Mouse (Mus musculus) CH12.LX (cell line): ENCODE results near the gene Tmem240. TPM values are rescaled to one million over a fixed set of nuclear protein-coding genes. Genes with fewer than 3 reads are reported as not detected.

Experiments used
- DNase-seq: peaks from one replicate; pipeline ENCODE4 v3.0.0-alpha.2; 2013; ENCODE audit errors: extremely low read depth
- H3K27ac ChIP-seq: 2 replicates; pipeline ENCODE4 v1.5.1; 2012; ENCODE audit warnings: low read depth, mild to moderate bottlenecking, control low read depth, moderate library complexity; ENCODE audit not compliant: insufficient read depth
- H3K27me3 ChIP-seq: replicated peaks from 2 replicates; pipeline ENCODE3; 2012; ENCODE audit warnings: inconsistent platforms
- H3K36me3 ChIP-seq, 2 experiments: replicated peaks in 1 of 2; 2 replicates each; pipeline versions ENCODE3 to v1.6.1; 2012; ENCODE audit warnings: inconsistent platforms in 1 of 2, low read length in 1 of 2, mild to moderate bottlenecking in 1 of 2, mixed read lengths in 1 of 2, moderate library complexity in 1 of 2; ENCODE audit not compliant: control insufficient read depth in 1 of 2, insufficient read depth in 1 of 2
- H3K4me1 ChIP-seq, 2 experiments: 2 replicates each; pipeline ENCODE4 v1.6.1; 2012; ENCODE audit warnings: inconsistent platforms in 1 of 2, moderate library complexity in 1 of 2; ENCODE audit not compliant: insufficient read depth in 2 of 2, control insufficient read depth in 1 of 2
- H3K4me2 ChIP-seq: 2 replicates; pipeline ENCODE4 v1.6.1; 2012; ENCODE audit warnings: low read depth, mild to moderate bottlenecking, control low read depth; ENCODE audit not compliant: poor library complexity, insufficient read depth, severe bottlenecking
- H3K4me3 ChIP-seq, 3 experiments: fragments of 150-350 bp in 1 of 3; sonication (generic) in 1 of 3; replicated peaks in 1 of 3; 2 replicates each; pipeline versions ENCODE3 to v1.5.1; 2011 to 2012; ENCODE audit warnings: low read depth in 2 of 3, low read length in 2 of 3, mild to moderate bottlenecking in 2 of 3, moderate library complexity in 2 of 3, control low read depth in 1 of 3, improper control_type of control experiment in 1 of 3, inconsistent platforms in 1 of 3, mixed read lengths in 1 of 3; ENCODE audit not compliant: poor library complexity in 1 of 3
- H3K79me2 ChIP-seq: replicated peaks from 2 replicates; pipeline ENCODE4 v1.6.1; 2012; ENCODE audit warnings: mild to moderate bottlenecking, moderate library complexity; ENCODE audit not compliant: control insufficient read depth, poor library complexity, insufficient read depth, severe bottlenecking; ENCODE audit errors: extremely low read depth
- H3K9ac ChIP-seq: 2 replicates; pipeline ENCODE4 v1.6.1; 2012; ENCODE audit warnings: low read depth, mild to moderate bottlenecking, control low read depth, moderate library complexity; ENCODE audit not compliant: insufficient read depth
- H3K9me3 ChIP-seq: replicated peaks from 2 replicates; pipeline ENCODE3; 2012; ENCODE audit warnings: low read length, inconsistent platforms, mixed read lengths
- CTCF ChIP-seq, 2 experiments: IDR thresholded peaks in 1 of 2; conservative IDR thresholded peaks in 1 of 2; 2 replicates each; pipeline ENCODE4 v1.5.1; 2011 to 2012; ENCODE audit warnings: low read depth in 2 of 2, low read length in 2 of 2, improper control_type of control experiment in 1 of 2, inconsistent platforms in 1 of 2, mild to moderate bottlenecking in 1 of 2, moderate library complexity in 1 of 2
- E2F4 ChIP-seq: IDR thresholded peaks from 2 replicates; pipeline ENCODE4 v1.6.1; 2011; ENCODE audit warnings: low read depth, low read length, improper control_type of control experiment; ENCODE audit not compliant: insufficient replicate concordance
- HCFC1 ChIP-seq: IDR thresholded peaks from 2 replicates; pipeline ENCODE4 v1.6.1; 2012; ENCODE audit warnings: low read depth, mild to moderate bottlenecking, inconsistent platforms, low read length, improper control_type of control experiment
- IRF4 ChIP-seq: IDR thresholded peaks from 2 replicates; pipeline ENCODE4 v1.6.1; 2014; ENCODE audit warnings: low read depth, mild to moderate bottlenecking, inconsistent platforms, low read length, improper control_type of control experiment
- JUND ChIP-seq: conservative IDR thresholded peaks from 2 replicates; pipeline ENCODE4 v1.6.1; 2011; ENCODE audit warnings: low read depth, low read length, improper control_type of control experiment
- KAT2A ChIP-seq: IDR thresholded peaks from 2 replicates; pipeline ENCODE4 v1.6.1; 2012; ENCODE audit warnings: low read length, improper control_type of control experiment, inconsistent platforms; ENCODE audit not compliant: insufficient replicate concordance
- MAFK ChIP-seq: IDR thresholded peaks from 2 replicates; pipeline ENCODE4 v1.6.1; 2011; ENCODE audit warnings: low read length, improper control_type of control experiment; ENCODE audit not compliant: insufficient replicate concordance
- MAZ ChIP-seq: IDR thresholded peaks from 2 replicates; pipeline ENCODE4 v1.6.1; 2012; ENCODE audit warnings: low read depth, mild to moderate bottlenecking, inconsistent platforms, low read length, improper control_type of control experiment, moderate library complexity
- MEF2A ChIP-seq: IDR thresholded peaks from 2 replicates; pipeline ENCODE4 v1.6.1; 2014; ENCODE audit warnings: low read depth, mild to moderate bottlenecking, inconsistent platforms, low read length, improper control_type of control experiment, borderline replicate concordance
- MXI1 ChIP-seq: IDR thresholded peaks from 2 replicates; pipeline ENCODE4 v1.6.1; 2011; ENCODE audit warnings: mild to moderate bottlenecking, low read depth, low read length, improper control_type of control experiment
- RCOR1 ChIP-seq: conservative IDR thresholded peaks from 2 replicates; pipeline ENCODE4 v1.6.1; 2012; ENCODE audit warnings: low read depth, mild to moderate bottlenecking, inconsistent platforms, low read length, improper control_type of control experiment
- SMC3 ChIP-seq: IDR thresholded peaks from 2 replicates; pipeline ENCODE4 v1.6.1; 2011; ENCODE audit warnings: low read depth, low read length, improper control_type of control experiment
- TBP ChIP-seq: conservative IDR thresholded peaks from 2 replicates; pipeline ENCODE4 v1.6.1; 2011; ENCODE audit warnings: low read depth, low read length, improper control_type of control experiment
- TCF12 ChIP-seq: IDR thresholded peaks from 2 replicates; pipeline ENCODE4 v1.6.1; 2014; ENCODE audit warnings: low read depth, mild to moderate bottlenecking, inconsistent platforms, low read length, improper control_type of control experiment
- USF1 ChIP-seq: IDR thresholded peaks from 2 replicates; pipeline ENCODE4 v1.6.1; 2014; ENCODE audit warnings: low read depth, mild to moderate bottlenecking, inconsistent platforms, low read length, improper control_type of control experiment
- ZKSCAN1 ChIP-seq: IDR thresholded peaks from 2 replicates; pipeline ENCODE4 v1.6.1; 2012; ENCODE audit warnings: low read depth, inconsistent platforms, low read length, improper control_type of control experiment, borderline replicate concordance
- ZMIZ1 ChIP-seq: IDR thresholded peaks from 2 replicates; pipeline ENCODE4 v1.6.1; 2012; ENCODE audit warnings: low read depth, mild to moderate bottlenecking, inconsistent platforms, low read length, improper control_type of control experiment
- dilution Hi-C: fragments of 300-500 bp; cut with MboI; formaldehyde crosslinking; loops from 2 replicates; pipeline ENCODE4 v1.14.3; 2020; ENCODE audit warnings: low sequenced_read_pairs; ENCODE audit not compliant: extremely low pct_unique_long_range_greater_than_20kb, extremely low pct_ligation_motif_present
- in situ Hi-C: fragments of 300-500 bp; cut with MboI; formaldehyde crosslinking; loops from 3 replicates; pipeline ENCODE4 v1.14.3; 2019; ENCODE audit warnings: low sequenced_read_pairs, low pct_ligation_motif_present, low pct_unique_long_range_greater_than_20kb, mixed read lengths
- polyA plus RNA-seq: library from polyadenylated mRNA; unstranded; fragments of >175 nt; gene quantifications from 2 replicates; pipeline ENCODE4 v1.2.1, GENCODE M21; 2012; ENCODE audit warnings: low read depth; ENCODE audit not compliant: insufficient read length
- total RNA-seq, 2 experiments: library from RNA; depleted of rRNA; stranded (reverse); fragments of 300-350 nt in 1 of 2; fragments of >200 nt in 1 of 2; gene quantifications; 2 replicates each; pipeline ENCODE4 v1.2.3; 2012 to 2014

Gene Tmem240
- total and polyA plus RNA-seq, 3 experiments, result 0.14 to 0.38 TPM; not detected in 1

DNA sequence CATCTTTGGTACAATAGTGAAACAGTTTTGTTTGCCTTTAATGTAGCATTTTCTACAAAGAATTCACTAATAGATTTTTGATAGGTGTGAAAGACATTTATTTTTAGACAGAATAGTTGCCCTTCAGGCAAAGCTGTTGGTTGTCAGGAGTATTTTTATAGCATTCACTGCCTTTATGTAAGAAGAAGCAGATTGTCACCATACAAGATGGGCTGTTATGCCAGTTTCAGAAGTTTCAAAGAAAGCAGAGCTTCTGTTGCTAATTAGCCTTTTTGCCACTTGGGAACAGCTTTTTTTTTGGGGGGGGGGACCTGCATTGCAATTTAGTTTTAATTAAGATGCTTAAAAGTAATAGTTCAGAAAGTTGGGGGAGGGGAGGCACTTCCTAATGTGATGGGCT, 25.6 kb upstream of the Tmem240 start:
- in situ Hi-C loops, result no loop called here
- Histone ChIP-seq H3K36me3 (peaks cover 3 to 48% of the 10 kb centered on the region in 2 experiments), H3K9ac (no peak overlapping the region), H3K27ac (no peak overlapping the region), H3K4me3 (no peak overlapping the region), H3K79me2 (peaks cover 79% of the 10 kb centered on the region), H3K9me3 (no peaks in the 10 kb centered on the region), H3K4me2 (no peak overlapping the region), H3K27me3 (no peaks in the 10 kb centered on the region), H3K4me1 (peaks cover 10 to 50% of the 10 kb centered on the region in 2 experiments; a peak in 3 of 4 replicates)
- DNase-seq, result no peak
- dilution Hi-C loops, result no loop called here
- TF ChIP-seq TCF12 (no peak), JUND (no peak), RCOR1 (no peak), SMC3 (no peak), E2F4 (no peak), IRF4 (no peak), MAZ (no peak), USF1 (no peak), ZMIZ1 (no peak), KAT2A (no peak), MEF2A (no peak), ZKSCAN1 (no peak), MXI1 (no peak), TBP (no peak), CTCF (conservative IDR thresholded peaks at IDR 0.05 in 1 of 2, IDR thresholded peaks at IDR 0.05 in 1 of 2; ENCODE audit: low read depth in 2 of 2, low read length in 2 of 2) (no peak)

DNA sequence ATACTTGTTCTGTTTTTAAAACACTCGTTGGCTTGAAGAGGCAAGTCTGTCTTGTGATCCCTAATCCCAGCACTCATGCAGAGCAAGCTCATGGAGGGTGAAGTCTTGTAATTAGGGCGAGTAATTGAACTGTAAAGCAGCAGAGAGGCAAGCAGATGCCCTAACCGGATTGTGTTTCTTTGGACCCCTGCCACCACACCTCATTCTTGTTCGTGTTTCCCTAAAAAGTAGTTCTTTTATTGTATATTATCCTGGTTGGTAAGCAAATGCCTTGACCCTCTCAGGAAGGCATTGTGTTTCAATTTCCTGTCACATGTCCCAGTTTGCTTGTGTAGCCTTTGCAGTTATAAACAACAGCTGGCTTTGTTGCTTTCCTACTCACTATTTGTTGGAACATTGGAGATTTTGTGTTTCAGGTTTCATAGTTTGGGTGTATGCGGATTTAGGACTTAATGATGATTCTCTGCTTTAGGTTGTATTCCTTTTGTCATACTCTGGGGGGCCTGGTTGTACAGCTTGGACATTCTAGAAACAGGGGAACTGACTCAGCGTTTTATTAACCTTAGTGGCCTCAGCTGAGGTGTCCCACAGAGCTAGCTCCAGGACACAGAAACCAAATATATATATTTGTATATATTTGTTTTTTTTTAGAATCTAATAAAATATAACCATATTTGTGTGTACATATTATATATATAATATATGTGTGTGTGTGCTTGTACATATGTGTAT, 23.9 kb upstream of the Tmem240 start:
- H3K9ac ChIP-seq, result no peak overlapping the region; the same call in 1 of the 2 replicates
- dilution Hi-C loops, result no loop called here
- H3K27me3 ChIP-seq, result no peaks in the 10 kb centered on the region
- H3K79me2 ChIP-seq, result peaks cover 83% of the 10 kb centered on the region
- H3K4me3 ChIP-seq, result no peak overlapping the region
- H3K36me3 ChIP-seq, result peaks cover 14 to 64% of the 10 kb centered on the region in 2 experiments
- H3K27ac ChIP-seq, result no peak overlapping the region
- peaks cover 10 to 50% of the 10 kb centered on the region in 2 experiments; a peak in 3 of 4 replicates for H3K4me1 ChIP-seq
- no peak for TF ChIP-seq HCFC1
- TF ChIP-seq MAFK, result peak; percentile 65; the same call in 1 of the 2 replicates
- H3K9me3 ChIP-seq, result peaks cover 2% of the 10 kb centered on the region
- in situ Hi-C loops, result no loop called here
- peak overlapping the region; percentile 19; the same call in 1 of the 2 replicates for H3K4me2 ChIP-seq
- no peak for DNase-seq
